Mouse (Mus musculus): ENCODE results near the gene Mast4. TPM values are rescaled to one million over a fixed set of nuclear protein-coding genes. Genes with fewer than 3 reads are reported as not detected.

Gene Mast4
- total and polyA plus RNA-seq, 3 experiments, result 0.99 to 7.4 (median 6.1) TPM

GRCm38 (mm10) chr13:102806652-102807051, 527.6 kb downstream of the Mast4 start:
- Histone ChIP-seq H3K4me1 (ENCODE audit: control insufficient read depth in 1 of 2, insufficient read depth in 2 of 2) (no peaks in the 10 kb centered on the region), H3K27me3 (replicated peaks) (no peaks in the 10 kb centered on the region), H3K36me3 (replicated peaks in 1 of 2; ENCODE audit: control insufficient read depth in 1 of 2, insufficient read depth in 1 of 2, low read length in 1 of 2) (peaks cover 0 to 6% of the 10 kb centered on the region in 2 experiments), H3K9ac (ENCODE audit: insufficient read depth, low read depth) (no peak overlapping the region), H3K9me3 (replicated peaks; ENCODE audit: low read length) (no peaks in the 10 kb centered on the region), H3K4me2 (ENCODE audit: insufficient read depth, low read depth, poor library complexity, severe bottlenecking) (no peak overlapping the region), H3K79me2 (replicated peaks; ENCODE audit: control insufficient read depth, extremely low read depth, insufficient read depth, poor library complexity, severe bottlenecking) (no peaks in the 10 kb centered on the region), H3K4me3 (replicated peaks in 1 of 3; ENCODE audit: low read depth in 2 of 3, low read length in 2 of 3, poor library complexity in 1 of 3) (no peak overlapping the region), H3K27ac (ENCODE audit: insufficient read depth, low read depth) (no peak overlapping the region)
- no peak for DNase-seq (ENCODE audit: extremely low read depth)
- dilution Hi-C loops (cut with MboI; ENCODE audit: extremely low pct_ligation_motif_present, extremely low pct_unique_long_range_greater_than_20kb, low sequenced_read_pairs), result no loop called here
- in situ Hi-C loops (cut with MboI; ENCODE audit: low pct_ligation_motif_present, low pct_unique_long_range_greater_than_20kb, low sequenced_read_pairs), result loop anchor here (25.0 kb wide), 1 partner anchor 306 kb away; no protein-coding TSS in a partner anchor
- no peak for TF ChIP-seq ETS1 (conservative IDR thresholded peaks at IDR 0.05; ENCODE audit: low read depth, low read length)
- no peak for TF ChIP-seq POLR2AphosphoS2 (IDR thresholded peaks at IDR 0.05; ENCODE audit: low read depth, low read length)
- no peak for TF ChIP-seq HCFC1 (IDR thresholded peaks at IDR 0.05; ENCODE audit: low read depth, low read length)
- no peak for TF ChIP-seq NELFE (IDR thresholded peaks at IDR 0.05; ENCODE audit: low read depth, low read length)
- TF ChIP-seq MXI1 (IDR thresholded peaks at IDR 0.05; ENCODE audit: low read depth, low read length), result no peak
- TF ChIP-seq MAX (IDR thresholded peaks at IDR 0.05; ENCODE audit: low read length), result no peak
- TF ChIP-seq RAD21 (IDR thresholded peaks at IDR 0.05; ENCODE audit: low read depth, low read length), result no peak
- TF ChIP-seq JUN (IDR thresholded peaks at IDR 0.05; ENCODE audit: insufficient read depth, low read depth, low read length), result no peak

- no peak overlapping the region for H3K4me2 ChIP-seq (ENCODE audit: insufficient read depth, low read depth, poor library complexity, severe bottlenecking)
- no peak for DNase-seq (ENCODE audit: extremely low read depth)
- dilution Hi-C loops (cut with MboI; ENCODE audit: extremely low pct_ligation_motif_present, extremely low pct_unique_long_range_greater_than_20kb, low sequenced_read_pairs), result no loop called here
- H3K27ac ChIP-seq (ENCODE audit: insufficient read depth, low read depth), result no peak overlapping the region
- in situ Hi-C loops (cut with MboI; ENCODE audit: low pct_ligation_motif_present, low pct_unique_long_range_greater_than_20kb, low sequenced_read_pairs), result loop anchor here (25.0 kb wide), 1 partner anchor 307 kb away; no protein-coding TSS in a partner anchor
- H3K4me3 ChIP-seq (replicated peaks in 1 of 3; ENCODE audit: low read depth in 2 of 3, low read length in 2 of 3, poor library complexity in 1 of 3), result no peak overlapping the region
- H3K79me2 ChIP-seq (replicated peaks; ENCODE audit: control insufficient read depth, extremely low read depth, insufficient read depth, poor library complexity, severe bottlenecking), result no peaks in the 10 kb centered on the region
- H3K4me1 ChIP-seq (ENCODE audit: control insufficient read depth in 1 of 2, insufficient read depth in 2 of 2), result no peaks in the 10 kb centered on the region
- H3K9me3 ChIP-seq (replicated peaks; ENCODE audit: low read length), result no peaks in the 10 kb centered on the region
- H3K36me3 ChIP-seq (replicated peaks in 1 of 2; ENCODE audit: control insufficient read depth in 1 of 2, insufficient read depth in 1 of 2, low read length in 1 of 2), result peaks cover 0 to 4% of the 10 kb centered on the region in 2 experiments
- no peaks in the 10 kb centered on the region for H3K27me3 ChIP-seq (replicated peaks)
- no peak for TF ChIP-seq ZC3H11A (IDR thresholded peaks at IDR 0.05; ENCODE audit: low read depth, low read length)
- TF ChIP-seq MYC (IDR thresholded peaks at IDR 0.05; ENCODE audit: low read depth, low read length), result no peak
- no peak for TF ChIP-seq PAX5 (IDR thresholded peaks at IDR 0.05; ENCODE audit: low read length)
- no peak for TF ChIP-seq ELF1 (IDR thresholded peaks at IDR 0.05; ENCODE audit: low read depth, low read length)
- no peak for TF ChIP-seq NELFE (IDR thresholded peaks at IDR 0.05; ENCODE audit: low read depth, low read length)
- no peak for TF ChIP-seq ZMIZ1 (IDR thresholded peaks at IDR 0.05; ENCODE audit: low read depth, low read length)
- no peak for TF ChIP-seq ETS1 (conservative IDR thresholded peaks at IDR 0.05; ENCODE audit: low read depth, low read length)
- TF ChIP-seq USF1 (IDR thresholded peaks at IDR 0.05; ENCODE audit: low read depth, low read length), result no peak
- no peak for TF ChIP-seq MAZ (IDR thresholded peaks at IDR 0.05; ENCODE audit: low read depth, low read length)
- no peak for TF ChIP-seq ZKSCAN1 (IDR thresholded peaks at IDR 0.05; ENCODE audit: borderline replicate concordance, low read depth, low read length)
- TF ChIP-seq E2F4 (IDR thresholded peaks at IDR 0.05; ENCODE audit: insufficient replicate concordance, low read depth, low read length), result no peak
- no peak for TF ChIP-seq JUN (IDR thresholded peaks at IDR 0.05; ENCODE audit: insufficient read depth, low read depth, low read length)
- TF ChIP-seq UBTF (IDR thresholded peaks at IDR 0.05; ENCODE audit: low read depth, low read length), result no peak
- TF ChIP-seq EP300 (IDR thresholded peaks at IDR 0.05; ENCODE audit: low read length), result no peak
- TF ChIP-seq NRF1 (IDR thresholded peaks at IDR 0.05; ENCODE audit: low read depth, low read length), result no peak
- TF ChIP-seq TCF12 (IDR thresholded peaks at IDR 0.05; ENCODE audit: low read depth, low read length), result no peak
- no peak for TF ChIP-seq USF2 (conservative IDR thresholded peaks at IDR 0.05; ENCODE audit: low read depth, low read length)
- no peak for TF ChIP-seq CHD1 (IDR thresholded peaks at IDR 0.05; ENCODE audit: low read depth, low read length)
- no peak overlapping the region for H3K9ac ChIP-seq (ENCODE audit: insufficient read depth, low read depth)
These were observed 529.1 kb downstream of the Mast4 start for GRCm38 (mm10) chr13:102805190-102805589.

All from CH12.LX (cell line).